Mouse (Mus musculus): ENCODE measurements at regions not wholly inside any gene's neighbourhood (a gene's known extent, or its start where the extent isn't known, plus 50 kb on each side); places are given as distances from the start of the nearest gene placed in this dataset.

DNA sequence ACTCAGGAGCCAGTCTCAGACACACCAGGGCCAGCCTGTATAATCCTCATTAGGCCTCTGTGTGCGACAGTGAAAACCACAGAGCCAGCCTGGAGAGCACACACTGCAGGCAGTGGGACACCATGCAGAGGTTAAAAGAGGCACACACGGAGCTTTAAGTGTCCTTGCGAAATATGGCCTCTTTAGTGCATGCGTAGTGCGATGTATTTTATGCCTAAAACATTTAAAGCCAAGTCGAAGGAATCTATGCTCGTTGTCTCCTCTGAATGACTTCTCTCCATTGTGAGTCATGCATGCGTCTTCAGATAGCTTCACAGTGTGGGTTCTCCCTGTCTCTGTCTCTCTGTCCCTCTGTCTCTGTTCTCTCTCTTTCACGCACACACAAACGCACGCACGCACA, 274.0 kb upstream of the Sulf2 start:
- in situ Hi-C loops (cut with MboI; ENCODE audit: low sequenced_read_pairs in 2 of 2, unreplicated experiment in 2 of 2): no loop called here
- H3K4me3 ChIP-seq (ENCODE audit: insufficient read depth in 1 of 2, low read depth in 1 of 2, low read length in 2 of 2, poor library complexity in 1 of 2, severe bottlenecking in 1 of 2): no peak overlapping the region
- H3K27ac ChIP-seq (ENCODE audit: insufficient read depth, low read depth, low read length, poor library complexity, severe bottlenecking): no peak overlapping the region
- peaks cover 4% of the 10 kb centered on the region; the same call in 1 of the 2 replicates for H3K36me3 ChIP-seq (ENCODE audit: control insufficient read depth, insufficient read depth, low read length, poor library complexity, severe bottlenecking)
- H3K9me3 ChIP-seq (ENCODE audit: control insufficient read depth, insufficient read depth, low read depth, low read length): no peaks in the 10 kb centered on the region
- H3K4me1 ChIP-seq (ENCODE audit: control insufficient read depth in 2 of 2, insufficient read depth in 2 of 2, low read length in 2 of 2, poor library complexity in 1 of 2): no peaks in the 10 kb centered on the region
- no peak overlapping the region for H3K9ac ChIP-seq (ENCODE audit: insufficient read depth, low read depth, low read length, poor library complexity, severe bottlenecking)
- TF ChIP-seq CHD2 (IDR thresholded peaks at IDR 0.05; ENCODE audit: low read depth, low read length) (no peak), ZNF384 (IDR thresholded peaks at IDR 0.05; ENCODE audit: low read depth, low read length) (no peak), HCFC1 (IDR thresholded peaks at IDR 0.05; ENCODE audit: borderline replicate concordance, insufficient read depth, low read length) (no peak), MAFK (IDR thresholded peaks at IDR 0.05; ENCODE audit: insufficient read depth, low read depth, low read length) (no peak), ZC3H11A (IDR thresholded peaks at IDR 0.05; ENCODE audit: borderline replicate concordance, low read depth, low read length) (no peak)
- no peak for DNase-seq (ENCODE audit: low read depth, low spot score)

DNA sequence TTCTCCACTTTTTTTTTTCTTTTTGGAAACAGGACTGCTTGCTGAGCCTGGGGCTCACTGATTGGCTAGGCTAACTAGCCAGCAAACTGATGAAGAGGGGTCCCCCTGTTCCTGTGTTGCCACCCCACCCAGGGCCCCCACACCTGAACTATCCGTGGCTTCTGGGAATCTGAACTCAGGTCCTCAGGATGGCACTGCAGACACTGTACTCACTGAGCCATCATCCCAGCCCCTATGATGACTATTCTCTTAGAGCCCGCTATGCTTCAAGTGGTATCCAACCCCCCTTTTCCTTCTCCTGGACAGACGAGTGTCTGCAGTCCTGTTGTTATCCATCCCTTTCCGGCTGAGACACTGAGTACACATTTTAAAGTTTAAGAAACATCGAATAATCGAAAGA, 271.9 kb upstream of the Sulf2 start:
- Histone ChIP-seq H3K9me3 (ENCODE audit: control insufficient read depth, insufficient read depth, low read depth, low read length) (no peaks in the 10 kb centered on the region), H3K36me3 (ENCODE audit: control insufficient read depth, insufficient read depth, low read length, poor library complexity, severe bottlenecking) (peaks cover 3% of the 10 kb centered on the region; the same call in 1 of the 2 replicates), H3K4me1 (ENCODE audit: control insufficient read depth in 2 of 2, insufficient read depth in 2 of 2, low read length in 2 of 2, poor library complexity in 1 of 2) (no peaks in the 10 kb centered on the region), H3K27ac (ENCODE audit: insufficient read depth, low read depth, low read length, poor library complexity, severe bottlenecking) (no peak overlapping the region), H3K4me3 (ENCODE audit: insufficient read depth in 1 of 2, low read depth in 1 of 2, low read length in 2 of 2, poor library complexity in 1 of 2, severe bottlenecking in 1 of 2) (no peak overlapping the region), H3K9ac (ENCODE audit: insufficient read depth, low read depth, low read length, poor library complexity, severe bottlenecking) (no peak overlapping the region)
- TF ChIP-seq MAFK (IDR thresholded peaks at IDR 0.05; ENCODE audit: insufficient read depth, low read depth, low read length) (no peak), ZNF384 (IDR thresholded peaks at IDR 0.05; ENCODE audit: low read depth, low read length) (no peak), HCFC1 (IDR thresholded peaks at IDR 0.05; ENCODE audit: borderline replicate concordance, insufficient read depth, low read length) (no peak)
- no peak for DNase-seq (ENCODE audit: low read depth, low spot score)
- in situ Hi-C loops (cut with MboI; ENCODE audit: low sequenced_read_pairs in 2 of 2, unreplicated experiment in 2 of 2): no loop called here

DNA sequence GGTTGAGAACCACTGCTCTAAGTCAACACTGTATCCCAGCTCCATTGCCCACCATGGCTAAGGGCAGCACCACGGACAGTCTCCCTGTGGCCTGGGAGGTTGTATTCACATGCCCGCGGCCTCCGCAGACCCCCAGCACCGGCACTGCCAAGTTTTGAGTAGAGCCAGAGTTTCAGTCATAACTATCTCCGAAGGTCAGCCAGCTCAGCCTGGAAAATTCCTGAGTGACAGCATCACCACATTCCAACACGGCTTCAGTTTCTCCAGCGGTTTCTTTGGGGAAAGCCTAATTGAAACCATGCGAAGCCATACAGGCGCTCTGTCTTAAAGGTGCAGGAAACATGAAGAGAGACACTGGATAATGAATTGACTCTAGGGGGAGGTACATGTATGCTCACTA, 271.5 kb upstream of the Sulf2 start:
- peaks cover 3% of the 10 kb centered on the region; the same call in 1 of the 2 replicates for H3K36me3 ChIP-seq (ENCODE audit: control insufficient read depth, insufficient read depth, low read length, poor library complexity, severe bottlenecking)
- H3K9me3 ChIP-seq (ENCODE audit: control insufficient read depth, insufficient read depth, low read depth, low read length): no peaks in the 10 kb centered on the region
- no peak overlapping the region for H3K9ac ChIP-seq (ENCODE audit: insufficient read depth, low read depth, low read length, poor library complexity, severe bottlenecking)
- H3K4me3 ChIP-seq (ENCODE audit: insufficient read depth in 1 of 2, low read depth in 1 of 2, low read length in 2 of 2, poor library complexity in 1 of 2, severe bottlenecking in 1 of 2): no peak overlapping the region
- TF ChIP-seq ZNF384 (IDR thresholded peaks at IDR 0.05; ENCODE audit: low read depth, low read length): no peak
- no peak for TF ChIP-seq ZC3H11A (IDR thresholded peaks at IDR 0.05; ENCODE audit: borderline replicate concordance, low read depth, low read length)
- TF ChIP-seq CHD2 (IDR thresholded peaks at IDR 0.05; ENCODE audit: low read depth, low read length): no peak
- no peak for TF ChIP-seq MAFK (IDR thresholded peaks at IDR 0.05; ENCODE audit: insufficient read depth, low read depth, low read length)
- no peak for TF ChIP-seq HCFC1 (IDR thresholded peaks at IDR 0.05; ENCODE audit: borderline replicate concordance, insufficient read depth, low read length)
- DNase-seq (ENCODE audit: low read depth, low spot score): no peak
- H3K27ac ChIP-seq (ENCODE audit: insufficient read depth, low read depth, low read length, poor library complexity, severe bottlenecking): no peak overlapping the region
- in situ Hi-C loops (cut with MboI; ENCODE audit: low sequenced_read_pairs in 2 of 2, unreplicated experiment in 2 of 2): no loop called here
- no peaks in the 10 kb centered on the region for H3K4me1 ChIP-seq (ENCODE audit: control insufficient read depth in 2 of 2, insufficient read depth in 2 of 2, low read length in 2 of 2, poor library complexity in 1 of 2)

DNA sequence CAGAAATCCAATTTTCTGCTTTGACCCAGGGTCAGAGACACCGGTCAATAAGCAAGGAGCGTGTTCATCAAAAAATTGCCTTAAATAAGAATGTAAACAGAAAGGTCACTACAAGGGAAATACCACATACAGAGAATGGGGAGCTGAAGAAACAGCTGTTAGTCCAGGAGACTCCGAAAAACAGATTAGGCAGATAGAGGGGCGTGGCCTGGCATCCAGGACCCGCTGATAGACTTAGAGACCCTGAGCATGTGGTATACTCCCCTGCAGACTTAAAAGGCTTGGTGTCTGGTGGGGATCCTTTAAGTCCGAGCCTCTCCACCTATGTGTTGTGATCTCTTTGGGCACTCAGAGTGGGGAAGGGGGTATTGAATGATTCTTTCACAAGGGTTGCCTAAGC, 271.0 kb upstream of the Sulf2 start:
- no peaks in the 10 kb centered on the region for H3K4me1 ChIP-seq (ENCODE audit: control insufficient read depth in 2 of 2, insufficient read depth in 2 of 2, low read length in 2 of 2, poor library complexity in 1 of 2)
- H3K36me3 ChIP-seq (ENCODE audit: control insufficient read depth, insufficient read depth, low read length, poor library complexity, severe bottlenecking): peaks cover 2% of the 10 kb centered on the region; the same call in 1 of the 2 replicates
- H3K9ac ChIP-seq (ENCODE audit: insufficient read depth, low read depth, low read length, poor library complexity, severe bottlenecking): no peak overlapping the region
- no peaks in the 10 kb centered on the region for H3K9me3 ChIP-seq (ENCODE audit: control insufficient read depth, insufficient read depth, low read depth, low read length)
- in situ Hi-C loops (cut with MboI; ENCODE audit: low sequenced_read_pairs in 2 of 2, unreplicated experiment in 2 of 2): no loop called here
- no peak overlapping the region for H3K4me3 ChIP-seq (ENCODE audit: insufficient read depth in 1 of 2, low read depth in 1 of 2, low read length in 2 of 2, poor library complexity in 1 of 2, severe bottlenecking in 1 of 2)
- DNase-seq (ENCODE audit: low read depth, low spot score): no peak
- no peak for TF ChIP-seq MAFK (IDR thresholded peaks at IDR 0.05; ENCODE audit: insufficient read depth, low read depth, low read length)
- no peak for TF ChIP-seq ZC3H11A (IDR thresholded peaks at IDR 0.05; ENCODE audit: borderline replicate concordance, low read depth, low read length)
- TF ChIP-seq HCFC1 (IDR thresholded peaks at IDR 0.05; ENCODE audit: borderline replicate concordance, insufficient read depth, low read length): no peak
- no peak for TF ChIP-seq CHD2 (IDR thresholded peaks at IDR 0.05; ENCODE audit: low read depth, low read length)
- TF ChIP-seq ZNF384 (IDR thresholded peaks at IDR 0.05; ENCODE audit: low read depth, low read length): no peak
- no peak overlapping the region for H3K27ac ChIP-seq (ENCODE audit: insufficient read depth, low read depth, low read length, poor library complexity, severe bottlenecking)

DNA sequence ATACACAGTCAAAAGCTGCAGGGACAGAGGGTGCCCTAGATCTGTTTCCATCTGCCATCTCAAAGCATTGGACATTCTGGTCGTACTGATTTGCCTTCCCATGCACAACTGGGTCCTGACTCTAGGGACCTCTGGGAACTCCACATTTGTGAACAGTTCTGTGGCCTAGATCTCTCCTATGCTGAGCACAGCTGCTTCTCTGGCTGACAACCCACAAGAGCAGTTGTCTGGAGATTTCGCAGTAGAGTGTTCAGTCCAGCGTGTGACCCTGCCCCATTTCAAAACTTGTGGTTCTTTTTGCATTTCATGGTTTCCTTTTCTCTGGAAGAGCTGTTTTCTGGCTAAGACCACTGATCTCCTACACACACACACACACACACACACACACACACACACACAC, 269.7 kb upstream of the Sulf2 start:
- TF ChIP-seq ZC3H11A (IDR thresholded peaks at IDR 0.05; ENCODE audit: borderline replicate concordance, low read depth, low read length) (no peak), CHD2 (IDR thresholded peaks at IDR 0.05; ENCODE audit: low read depth, low read length) (no peak), MAFK (IDR thresholded peaks at IDR 0.05; ENCODE audit: insufficient read depth, low read depth, low read length) (no peak), ZNF384 (IDR thresholded peaks at IDR 0.05; ENCODE audit: low read depth, low read length) (no peak), HCFC1 (IDR thresholded peaks at IDR 0.05; ENCODE audit: borderline replicate concordance, insufficient read depth, low read length) (no peak)
- H3K27ac ChIP-seq (ENCODE audit: insufficient read depth, low read depth, low read length, poor library complexity, severe bottlenecking): no peak overlapping the region
- DNase-seq (ENCODE audit: low read depth, low spot score): no peak
- H3K9me3 ChIP-seq (ENCODE audit: control insufficient read depth, insufficient read depth, low read depth, low read length): no peaks in the 10 kb centered on the region
- no peaks in the 10 kb centered on the region for H3K36me3 ChIP-seq (ENCODE audit: control insufficient read depth, insufficient read depth, low read length, poor library complexity, severe bottlenecking)
- H3K9ac ChIP-seq (ENCODE audit: insufficient read depth, low read depth, low read length, poor library complexity, severe bottlenecking): no peak overlapping the region
- H3K4me3 ChIP-seq (ENCODE audit: insufficient read depth in 1 of 2, low read depth in 1 of 2, low read length in 2 of 2, poor library complexity in 1 of 2, severe bottlenecking in 1 of 2): no peak overlapping the region
- in situ Hi-C loops (cut with MboI; ENCODE audit: low sequenced_read_pairs in 2 of 2, unreplicated experiment in 2 of 2): no loop called here
- H3K4me1 ChIP-seq (ENCODE audit: control insufficient read depth in 2 of 2, insufficient read depth in 2 of 2, low read length in 2 of 2, poor library complexity in 1 of 2): peaks cover 0 to 8% of the 10 kb centered on the region in 2 experiments; a peak in 1 of 4 replicates
